Mouse (Mus musculus): ENCODE results near the gene Cacna1a. TPM values are rescaled to one million over a fixed set of nuclear protein-coding genes. Genes with fewer than 3 reads are reported as not detected.

Cacna1a gene
- polyA plus RNA-seq, 1 experiment from 2014 or later = 3.8 TPM

DNA sequence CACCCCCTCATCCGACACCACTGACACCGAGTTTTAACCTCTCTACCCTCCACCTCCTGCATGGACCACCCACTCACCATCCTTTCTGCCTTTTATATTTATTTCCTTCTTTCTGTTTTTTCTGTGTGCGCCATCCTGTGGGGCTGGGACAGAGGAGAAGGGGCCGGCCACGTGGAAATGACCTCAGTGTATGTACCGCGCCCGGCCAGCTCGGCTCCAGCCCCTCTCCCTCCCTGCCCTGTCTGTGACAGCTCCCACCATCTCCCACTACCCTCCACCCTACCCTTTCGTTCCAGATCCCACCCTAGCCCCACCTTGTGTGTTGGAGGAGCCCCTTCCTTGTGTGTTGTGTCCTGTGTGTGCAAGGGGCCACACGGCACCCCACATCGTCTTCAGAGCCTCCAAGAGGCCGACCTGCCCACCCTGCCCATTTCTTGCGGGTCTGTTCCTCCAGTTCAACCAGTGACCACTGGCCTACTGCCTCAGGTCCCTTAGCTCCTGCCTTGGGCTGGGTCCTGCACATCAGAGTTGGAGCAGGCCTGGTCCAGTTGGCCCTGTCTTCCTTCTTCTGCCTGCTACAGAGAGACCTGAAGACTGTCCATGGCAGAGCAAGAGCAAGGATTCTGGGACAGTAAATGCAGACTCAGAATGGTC is 247.3 kb downstream of the Cacna1a start:
- Histone ChIP-seq H3K4me1 (ENCODE audit: insufficient read depth) (peaks cover 5% of the 10 kb centered on the region; the same call in 1 of the 2 replicates), H3K4me2 (no peak overlapping the region), H3K9ac (no peak overlapping the region; the same call in 1 of the 2 replicates), H3K36me3 (ENCODE audit: insufficient read depth) (no peaks in the 10 kb centered on the region), H3K9me3 (ENCODE audit: low read depth, low read length) (no peaks in the 10 kb centered on the region), H3K4me3 (ENCODE audit: low read depth, low read length) (no peak overlapping the region), H3K27me3 (ENCODE audit: insufficient read depth, low read length) (no peaks in the 10 kb centered on the region), H3K27ac (ENCODE audit: low read depth) (no peak overlapping the region; the same call in 1 of the 2 replicates)
- ATAC-seq (ENCODE audit: insufficient read depth) = no peak
- TF ChIP-seq CTCF (IDR thresholded peaks at IDR 0.05; ENCODE audit: low read depth) = no peak
- DNase-seq = no peak
- 61% methylated on average over 14 of the region's 14 CpGs for WGBS

DNA sequence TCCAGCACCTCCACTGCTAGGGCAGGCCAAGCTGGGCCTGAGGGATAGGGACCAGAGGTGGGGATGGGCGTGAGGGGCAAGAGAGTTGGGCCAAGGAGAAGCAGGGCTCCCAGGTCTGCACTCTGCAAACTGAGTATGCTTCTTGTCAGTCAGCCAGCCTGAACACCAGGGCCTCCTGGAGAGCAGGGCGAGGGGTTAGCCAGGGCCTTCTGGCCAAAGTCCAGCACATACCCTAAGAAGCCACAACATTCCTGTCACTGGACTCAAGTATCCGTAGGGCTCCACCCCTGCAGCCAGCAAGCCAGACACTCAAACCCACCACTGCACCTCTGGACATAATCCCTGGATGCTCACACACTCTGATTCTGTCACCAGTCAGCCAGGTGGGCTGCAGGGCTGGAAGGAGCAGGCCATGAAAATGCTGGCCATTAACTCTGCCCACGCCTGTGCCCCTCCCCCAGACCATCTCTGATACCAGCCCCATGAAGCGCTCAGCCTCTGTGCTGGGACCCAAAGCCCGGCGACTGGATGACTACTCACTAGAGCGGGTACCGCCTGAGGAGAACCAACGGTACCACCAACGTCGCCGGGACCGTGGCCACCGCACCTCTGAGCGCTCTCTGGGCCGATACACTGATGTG is 247.9 kb downstream of the Cacna1a start:
- Histone ChIP-seq H3K4me2 (no peak overlapping the region), H3K27ac (ENCODE audit: low read depth) (no peak overlapping the region; the same call in 1 of the 2 replicates), H3K9me3 (ENCODE audit: low read depth, low read length) (no peaks in the 10 kb centered on the region), H3K4me1 (ENCODE audit: insufficient read depth) (peaks cover 5% of the 10 kb centered on the region; the same call in 1 of the 2 replicates), H3K36me3 (ENCODE audit: insufficient read depth) (no peaks in the 10 kb centered on the region), H3K27me3 (ENCODE audit: insufficient read depth, low read length) (no peaks in the 10 kb centered on the region), H3K4me3 (ENCODE audit: low read depth, low read length) (no peak overlapping the region), H3K9ac (no peak overlapping the region)
- 80% methylated on average over 17 of the region's 17 CpGs for WGBS
- DNase-seq (peak; percentile 51), ATAC-seq (ENCODE audit: insufficient read depth) (no peak)
- no peak for TF ChIP-seq CTCF (IDR thresholded peaks at IDR 0.05; ENCODE audit: low read depth)

DNA sequence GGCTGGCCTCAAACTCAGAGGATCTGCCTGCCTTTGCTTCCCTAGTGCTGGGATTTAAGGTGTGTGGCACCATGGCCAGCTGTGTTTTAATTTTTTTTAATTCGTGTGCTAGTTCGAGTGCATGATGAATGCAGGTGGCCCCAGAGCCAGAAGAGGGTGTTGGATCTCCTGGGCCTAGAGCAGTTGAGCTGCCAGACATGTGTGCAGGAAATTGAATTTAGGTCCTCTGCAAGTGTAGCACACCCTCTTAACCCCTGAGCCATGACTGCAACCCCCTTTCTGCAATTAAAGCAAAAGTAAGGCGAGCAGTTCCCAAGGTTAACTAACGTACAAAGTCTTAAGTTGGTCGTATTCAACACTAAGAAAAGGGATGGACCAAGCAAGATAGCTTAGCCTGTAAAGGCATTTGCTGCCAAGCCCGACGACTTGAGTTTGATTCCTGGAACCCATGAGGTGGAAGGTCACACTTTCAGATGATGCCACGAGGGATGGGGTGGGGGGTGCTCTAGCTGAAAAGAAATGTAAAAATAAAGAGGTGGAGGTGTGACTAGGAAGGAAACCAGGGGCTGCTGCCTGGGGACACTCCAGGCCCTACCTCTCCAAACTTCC is 249.8 kb downstream of the Cacna1a start:
- Histone ChIP-seq H3K4me3 (ENCODE audit: low read depth, low read length) (peak overlapping the region; percentile 53), H3K27me3 (ENCODE audit: insufficient read depth, low read length) (no peaks in the 10 kb centered on the region), H3K36me3 (ENCODE audit: insufficient read depth) (no peaks in the 10 kb centered on the region), H3K9me3 (ENCODE audit: low read depth, low read length) (no peaks in the 10 kb centered on the region), H3K27ac (ENCODE audit: low read depth) (peak overlapping the region; percentile 94; the same call in 1 of the 2 replicates), H3K4me1 (ENCODE audit: insufficient read depth) (peaks cover 5% of the 10 kb centered on the region; the same call in 1 of the 2 replicates), H3K9ac (peak overlapping the region; percentile 76), H3K4me2 (peak overlapping the region; percentile 81)
- ATAC-seq (ENCODE audit: insufficient read depth) (no peak), DNase-seq (no peak)
- no peak for TF ChIP-seq CTCF (IDR thresholded peaks at IDR 0.05; ENCODE audit: low read depth)
- WGBS = 29% methylated on average over 8 of the region's 8 CpGs

DNA sequence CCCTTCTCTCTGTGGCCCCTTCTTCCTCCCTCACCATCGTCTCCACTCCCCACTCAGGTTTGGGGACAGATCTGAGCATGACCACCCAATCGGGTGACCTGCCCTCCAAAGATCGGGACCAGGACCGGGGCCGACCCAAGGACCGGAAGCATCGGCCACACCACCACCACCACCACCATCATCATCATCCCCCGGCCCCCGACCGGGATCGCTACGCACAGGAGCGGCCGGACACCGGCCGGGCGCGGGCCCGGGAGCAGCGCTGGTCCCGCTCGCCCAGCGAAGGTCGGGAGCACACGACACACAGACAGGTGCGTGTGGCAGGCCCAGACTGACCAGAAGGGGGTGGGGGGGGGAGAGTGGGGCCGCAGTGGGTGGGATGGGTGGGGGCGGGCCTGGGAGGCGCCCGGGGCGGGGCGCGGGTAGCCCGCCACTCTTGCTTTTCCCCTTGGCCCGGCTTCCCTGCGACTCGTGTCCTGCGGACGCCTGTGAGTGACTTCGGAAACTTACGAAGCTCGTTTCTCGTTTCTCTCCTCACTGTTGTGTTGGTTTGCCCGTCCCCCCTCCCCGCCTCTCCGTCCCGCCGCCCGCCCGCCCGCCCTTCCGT is 250.4 kb downstream of the Cacna1a start:
- H3K4me3 ChIP-seq (ENCODE audit: low read depth, low read length) = peak overlapping the region; percentile 53
- WGBS = under 1% methylated on average over 49 of the region's 52 CpGs
- peak overlapping the region; percentile 94 for H3K27ac ChIP-seq (ENCODE audit: low read depth)
- DNase-seq (peak; percentile 75), ATAC-seq (ENCODE audit: insufficient read depth) (peak; percentile 52)
- H3K27me3 ChIP-seq (ENCODE audit: insufficient read depth, low read length) = no peaks in the 10 kb centered on the region
- H3K9ac ChIP-seq = peak overlapping the region; percentile 76
- peaks cover 5% of the 10 kb centered on the region; the same call in 1 of the 2 replicates for H3K4me1 ChIP-seq (ENCODE audit: insufficient read depth)
- no peaks in the 10 kb centered on the region for H3K9me3 ChIP-seq (ENCODE audit: low read depth, low read length)
- TF ChIP-seq CTCF (IDR thresholded peaks at IDR 0.05; ENCODE audit: low read depth) = no peak
- no peaks in the 10 kb centered on the region for H3K36me3 ChIP-seq (ENCODE audit: insufficient read depth)
- H3K4me2 ChIP-seq = peak overlapping the region; percentile 81

DNA sequence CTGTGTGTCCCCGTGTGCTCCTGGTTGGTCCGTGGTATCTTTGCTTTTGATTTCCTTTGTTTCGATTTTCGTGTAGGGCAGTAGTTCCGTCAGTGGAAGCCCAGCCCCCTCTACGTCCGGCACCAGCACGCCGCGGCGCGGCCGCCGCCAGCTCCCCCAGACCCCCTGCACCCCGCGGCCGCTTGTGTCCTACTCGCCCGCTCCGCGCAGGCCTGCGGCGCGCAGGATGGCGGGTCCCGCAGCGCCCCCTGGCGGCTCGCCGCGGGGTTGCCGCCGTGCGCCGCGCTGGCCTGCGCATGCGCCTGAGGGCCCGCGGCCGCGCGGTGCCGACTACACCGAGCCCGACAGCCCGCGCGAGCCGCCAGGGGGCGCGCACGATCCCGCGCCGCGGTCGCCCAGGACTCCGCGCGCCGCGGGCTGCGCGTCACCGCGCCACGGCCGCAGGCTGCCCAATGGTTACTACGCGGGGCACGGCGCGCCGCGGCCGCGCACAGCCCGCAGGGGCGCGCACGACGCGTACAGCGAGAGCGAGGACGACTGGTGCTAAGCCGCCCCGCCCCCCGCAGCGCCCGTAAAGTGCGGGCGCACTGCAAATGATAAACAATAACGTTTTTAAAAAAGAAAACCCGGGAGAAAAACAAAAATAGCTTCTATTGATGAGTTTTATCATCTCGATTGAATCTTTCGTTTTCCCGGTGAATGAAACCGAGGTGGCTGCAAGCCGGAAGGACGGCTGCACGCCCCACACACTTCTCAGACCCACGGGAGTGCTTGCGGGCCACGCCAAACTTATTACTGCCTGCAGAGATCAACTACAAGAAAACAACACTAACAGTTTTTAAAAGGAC is 251.1 kb downstream of the Cacna1a start:
- peak; percentile 24; the same call in 1 of the 2 replicates for TF ChIP-seq CTCF (IDR thresholded peaks at IDR 0.05; ENCODE audit: low read depth)

DNA sequence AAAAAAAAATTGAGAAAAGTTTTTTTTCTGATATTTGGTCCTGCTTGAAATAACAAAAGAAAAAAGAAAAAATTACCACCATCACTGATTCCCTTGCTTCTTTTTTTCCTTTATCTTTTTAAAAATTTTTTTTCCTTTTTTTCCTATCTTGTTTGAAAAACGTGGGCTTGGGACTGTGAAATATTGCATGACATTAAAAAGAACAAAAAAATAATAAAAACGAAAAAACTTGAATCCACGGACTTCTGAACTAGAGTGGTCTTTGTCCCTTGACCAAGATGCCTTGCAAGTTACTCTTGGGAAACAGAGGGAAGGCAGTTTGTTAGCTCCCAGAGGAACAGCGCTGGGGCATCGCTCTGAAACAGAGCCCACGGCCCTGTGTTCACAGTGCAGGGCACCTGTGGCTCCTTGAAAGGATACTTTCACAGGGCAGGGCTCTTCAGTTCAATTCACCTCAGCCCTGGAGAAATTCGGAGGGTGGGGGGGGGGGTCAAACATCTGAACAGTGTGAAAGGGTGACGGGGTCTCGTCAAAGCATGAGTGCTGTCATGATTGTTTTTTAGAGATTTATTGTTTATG is 251.9 kb downstream of the Cacna1a start:
- Histone ChIP-seq H3K9ac (peak overlapping the region; percentile 42), H3K27me3 (ENCODE audit: insufficient read depth, low read length) (no peaks in the 10 kb centered on the region), H3K9me3 (ENCODE audit: low read depth, low read length) (no peaks in the 10 kb centered on the region), H3K4me2 (peak overlapping the region; percentile 81), H3K36me3 (ENCODE audit: insufficient read depth) (no peaks in the 10 kb centered on the region), H3K27ac (ENCODE audit: low read depth) (no peak overlapping the region), H3K4me3 (ENCODE audit: low read depth, low read length) (peak overlapping the region; percentile 53), H3K4me1 (ENCODE audit: insufficient read depth) (peaks cover 5% of the 10 kb centered on the region; the same call in 1 of the 2 replicates)
- WGBS = 23% methylated on average over 9 of the region's 9 CpGs
- ATAC-seq (ENCODE audit: insufficient read depth) = no peak
- TF ChIP-seq CTCF (IDR thresholded peaks at IDR 0.05; ENCODE audit: low read depth) = no peak
- no peak for DNase-seq

More for the DNA sequence above, 251.1 kb downstream of the Cacna1a start:
- H3K27me3 ChIP-seq (ENCODE audit: insufficient read depth, low read length) = no peaks in the 10 kb centered on the region
- H3K27ac ChIP-seq (ENCODE audit: low read depth) = peak overlapping the region; percentile 94
- H3K4me3 ChIP-seq (ENCODE audit: low read depth, low read length) = peak overlapping the region; percentile 53
- under 1% methylated on average over 106 of the region's 106 CpGs for WGBS
- H3K4me1 ChIP-seq (ENCODE audit: insufficient read depth) = peaks cover 5% of the 10 kb centered on the region; the same call in 1 of the 2 replicates
- no peaks in the 10 kb centered on the region for H3K9me3 ChIP-seq (ENCODE audit: low read depth, low read length)
- H3K36me3 ChIP-seq (ENCODE audit: insufficient read depth) = no peaks in the 10 kb centered on the region
- peak overlapping the region; percentile 81 for H3K4me2 ChIP-seq
- ATAC-seq (ENCODE audit: insufficient read depth) (peak; percentile 93), DNase-seq (peak; percentile 99)
- peak overlapping the region; percentile 76 for H3K9ac ChIP-seq
